Mouse (Mus musculus): ENCODE results near the gene Casq2. TPM values are rescaled to one million over a fixed set of nuclear protein-coding genes. Genes with fewer than 3 reads are reported as not detected.

The Casq2 gene
- total and polyA plus RNA-seq, 3 experiments, result not detected

GRCm38 (mm10) chr3:102130478-102130877 lies 44.3 kb downstream of the Casq2 start:
- no peak overlapping the region for H3K4me3 ChIP-seq (ENCODE audit: control insufficient read depth in 1 of 2, insufficient read depth in 1 of 2, low read depth in 2 of 2, low read length in 2 of 2)
- no peak for TF ChIP-seq POLR2AphosphoS2 (IDR thresholded peaks at IDR 0.05; ENCODE audit: low read length)
- TF ChIP-seq BHLHE40 (IDR thresholded peaks at IDR 0.05; ENCODE audit: borderline replicate concordance, low read depth, low read length), result no peak
- TF ChIP-seq E2F4 (IDR thresholded peaks at IDR 0.05; ENCODE audit: borderline replicate concordance, low read depth, low read length), result no peak
- TF ChIP-seq TBP (IDR thresholded peaks at IDR 0.05; ENCODE audit: low read depth, low read length), result no peak
- no peak for TF ChIP-seq USF2 (IDR thresholded peaks at IDR 0.05; ENCODE audit: borderline replicate concordance in 1 of 2, insufficient read depth in 1 of 2, low read depth in 1 of 2, low read length in 2 of 2)
- no peak for TF ChIP-seq ZC3H11A (IDR thresholded peaks at IDR 0.05; ENCODE audit: low read depth, low read length)
- no peak for TF ChIP-seq GABPA (IDR thresholded peaks at IDR 0.05; ENCODE audit: low read depth, low read length)
- TF ChIP-seq SMC3 (IDR thresholded peaks at IDR 0.05; ENCODE audit: low read depth, low read length), result no peak
- no peak for TF ChIP-seq CHD1 (IDR thresholded peaks at IDR 0.05; ENCODE audit: low read depth, low read length)
- TF ChIP-seq NELFE (IDR thresholded peaks at IDR 0.05; ENCODE audit: low read depth, low read length), result no peak
- no peak for DNase-seq (ENCODE audit: low read depth, low spot score)
- no peaks in the 10 kb centered on the region for H3K9me3 ChIP-seq (replicated peaks; ENCODE audit: insufficient read depth, low read length)
- H3K27me3 ChIP-seq (ENCODE audit: control insufficient read depth in 1 of 2, insufficient read depth in 2 of 2, low read length in 2 of 2), result no peaks in the 10 kb centered on the region
- no peak overlapping the region for H3K9ac ChIP-seq (ENCODE audit: control insufficient read depth, low read depth, low read length, poor library complexity, severe bottlenecking)
- H3K36me3 ChIP-seq (ENCODE audit: control insufficient read depth in 1 of 2, insufficient read depth in 2 of 2, low read length in 2 of 2), result no peaks in the 10 kb centered on the region
- H3K27ac ChIP-seq (ENCODE audit: control insufficient read depth, low read depth, low read length), result no peak overlapping the region
- H3K4me1 ChIP-seq (ENCODE audit: control insufficient read depth in 1 of 2, insufficient read depth in 2 of 2, low read length in 2 of 2), result no peaks in the 10 kb centered on the region
- H3K79me2 ChIP-seq (ENCODE audit: control insufficient read depth, insufficient read depth, low read length, poor library complexity), result no peaks in the 10 kb centered on the region

GRCm38 (mm10) chr3:102131627-102132324 lies 45.6 kb downstream of the Casq2 start:
- no peak for DNase-seq (ENCODE audit: low read depth, low spot score)

GRCm38 (mm10) chr3:102135389-102136113 lies 49.3 kb downstream of the Casq2 start:
- DNase-seq (ENCODE audit: low read depth, low spot score), result no peak
- Histone ChIP-seq H3K9me3 (replicated peaks; ENCODE audit: insufficient read depth, low read length) (no peaks in the 10 kb centered on the region), H3K9ac (ENCODE audit: control insufficient read depth, low read depth, low read length, poor library complexity, severe bottlenecking) (no peak overlapping the region), H3K36me3 (ENCODE audit: control insufficient read depth in 1 of 2, insufficient read depth in 2 of 2, low read length in 2 of 2) (no peaks in the 10 kb centered on the region), H3K27ac (ENCODE audit: control insufficient read depth, low read depth, low read length) (no peak overlapping the region), H3K4me1 (ENCODE audit: control insufficient read depth in 1 of 2, insufficient read depth in 2 of 2, low read length in 2 of 2) (no peaks in the 10 kb centered on the region), H3K4me3 (ENCODE audit: control insufficient read depth in 1 of 2, insufficient read depth in 1 of 2, low read depth in 2 of 2, low read length in 2 of 2) (no peak overlapping the region), H3K27me3 (ENCODE audit: control insufficient read depth in 1 of 2, insufficient read depth in 2 of 2, low read length in 2 of 2) (no peaks in the 10 kb centered on the region), H3K79me2 (ENCODE audit: control insufficient read depth, insufficient read depth, low read length, poor library complexity) (no peaks in the 10 kb centered on the region)
- no peak for TF ChIP-seq ETS1 (IDR thresholded peaks at IDR 0.05; ENCODE audit: low read depth, low read length)
- TF ChIP-seq POLR2AphosphoS5 (IDR thresholded peaks at IDR 0.05; ENCODE audit: borderline replicate concordance, low read depth, low read length), result no peak
- no peak for TF ChIP-seq NRF1 (IDR thresholded peaks at IDR 0.05; ENCODE audit: insufficient read depth, low read depth, low read length, poor library complexity, severe bottlenecking)
- TF ChIP-seq USF2 (IDR thresholded peaks at IDR 0.05; ENCODE audit: borderline replicate concordance in 1 of 2, insufficient read depth in 1 of 2, low read depth in 1 of 2, low read length in 2 of 2), result no peak
- no peak for TF ChIP-seq MXI1 (IDR thresholded peaks at IDR 0.05; ENCODE audit: low read depth, low read length)
- TF ChIP-seq HCFC1 (IDR thresholded peaks at IDR 0.05; ENCODE audit: low read depth, low read length), result no peak

More at GRCm38 (mm10) chr3:102131627-102132324, 45.6 kb downstream of the Casq2 start:
- H3K79me2 ChIP-seq (ENCODE audit: control insufficient read depth, insufficient read depth, low read length, poor library complexity), result no peaks in the 10 kb centered on the region
- no peak overlapping the region for H3K4me3 ChIP-seq (ENCODE audit: control insufficient read depth in 1 of 2, insufficient read depth in 1 of 2, low read depth in 2 of 2, low read length in 2 of 2)
- no peaks in the 10 kb centered on the region for H3K4me1 ChIP-seq (ENCODE audit: control insufficient read depth in 1 of 2, insufficient read depth in 2 of 2, low read length in 2 of 2)
- H3K27me3 ChIP-seq (ENCODE audit: control insufficient read depth in 1 of 2, insufficient read depth in 2 of 2, low read length in 2 of 2), result no peaks in the 10 kb centered on the region
- H3K9ac ChIP-seq (ENCODE audit: control insufficient read depth, low read depth, low read length, poor library complexity, severe bottlenecking), result no peak overlapping the region
- TF ChIP-seq EP300 (IDR thresholded peaks at IDR 0.05; ENCODE audit: low read depth in 1 of 2, low read length in 2 of 2) (no peak), USF2 (IDR thresholded peaks at IDR 0.05; ENCODE audit: borderline replicate concordance in 1 of 2, insufficient read depth in 1 of 2, low read depth in 1 of 2, low read length in 2 of 2) (no peak), TCF12 (IDR thresholded peaks at IDR 0.05; ENCODE audit: low read depth, low read length) (no peak), MYB (IDR thresholded peaks at IDR 0.05; ENCODE audit: low read depth, low read length) (no peak), ELF1 (IDR thresholded peaks at IDR 0.05; ENCODE audit: low read depth, low read length) (no peak)
- no peaks in the 10 kb centered on the region for H3K9me3 ChIP-seq (replicated peaks; ENCODE audit: insufficient read depth, low read length)
- no peak overlapping the region for H3K27ac ChIP-seq (ENCODE audit: control insufficient read depth, low read depth, low read length)
- H3K36me3 ChIP-seq (ENCODE audit: control insufficient read depth in 1 of 2, insufficient read depth in 2 of 2, low read length in 2 of 2), result no peaks in the 10 kb centered on the region

Data from MEL (cell line).